Mouse (Mus musculus) 416B (cell line): ENCODE measurements around the gene Myh6.

Source experiments
- DNase-seq: peaks from one replicate; pipeline ENCODE4 v3.0.0; 2011; ENCODE audit warnings: low read depth

Gene Myh6

GRCm38 (mm10) chr14:54932645-54933150 lies 34.0 kb downstream of the Myh6 start, which contains the start of gene Il25:
Gene Il25, plus strand, starts transcription at chr14:54932695.
- DNase-seq = no peak

DNA sequence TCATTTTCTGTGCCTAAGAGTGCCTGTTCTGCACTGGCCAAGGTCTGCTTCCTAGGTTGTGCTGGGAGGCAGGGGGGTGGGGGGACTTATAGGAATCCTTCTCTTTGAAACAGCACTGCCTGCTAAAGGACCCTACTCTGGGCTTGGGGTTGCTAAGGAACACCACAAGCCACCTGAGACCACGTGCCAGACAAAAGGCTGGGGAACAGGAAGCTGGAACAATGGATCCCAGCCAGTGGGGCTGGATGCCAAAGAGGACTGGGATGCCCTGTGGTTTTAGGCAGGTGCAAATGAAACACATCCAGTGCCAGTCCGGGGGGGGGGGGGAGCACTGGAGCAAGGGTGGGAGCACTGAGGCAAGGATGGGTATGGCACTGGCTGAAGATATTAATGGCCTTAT lies 36.3 kb downstream of the Myh6 start:
- no peak for DNase-seq

DNA sequence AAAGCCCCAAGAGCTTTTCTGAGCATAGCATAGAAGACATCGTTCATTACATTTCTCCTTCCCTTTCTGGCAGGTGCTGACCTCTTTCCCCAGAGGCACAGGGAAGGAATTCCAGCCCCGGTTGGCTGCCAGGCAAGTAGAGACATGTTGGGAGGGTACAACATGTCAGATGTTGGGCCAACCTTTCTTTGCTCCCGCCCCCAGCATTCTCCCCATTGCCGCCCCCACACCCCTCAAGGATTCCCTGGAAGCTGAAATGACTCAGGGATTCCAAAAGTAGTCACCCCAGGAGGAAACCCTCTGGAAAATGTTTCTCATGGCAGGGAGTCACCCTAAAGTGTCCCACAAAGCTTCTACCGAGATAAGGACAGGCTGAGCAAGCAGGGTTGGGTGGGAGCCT lies 36.9 kb downstream of the Myh6 start:
- DNase-seq = no peak

DNA sequence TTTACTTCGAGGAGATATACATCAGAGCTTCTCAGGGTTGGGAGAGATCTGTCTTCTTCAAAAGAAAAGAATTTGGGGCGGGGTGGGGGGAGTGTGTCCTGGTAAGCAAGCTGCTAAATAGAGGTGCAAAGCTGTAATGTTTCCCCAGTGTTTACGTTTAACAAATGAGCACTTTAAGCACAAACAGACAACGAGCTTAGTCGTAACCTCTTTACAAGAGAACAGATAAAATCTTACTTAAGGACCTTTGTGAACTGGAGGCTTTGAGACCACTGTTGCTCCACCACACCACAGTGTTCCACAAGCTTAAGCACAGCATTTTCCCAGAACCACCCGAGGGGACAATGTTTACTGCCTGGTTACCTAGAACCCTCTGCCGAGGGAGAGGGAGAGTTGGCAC lies 39.4 kb downstream of the Myh6 start:
- DNase-seq = no peak

DNA sequence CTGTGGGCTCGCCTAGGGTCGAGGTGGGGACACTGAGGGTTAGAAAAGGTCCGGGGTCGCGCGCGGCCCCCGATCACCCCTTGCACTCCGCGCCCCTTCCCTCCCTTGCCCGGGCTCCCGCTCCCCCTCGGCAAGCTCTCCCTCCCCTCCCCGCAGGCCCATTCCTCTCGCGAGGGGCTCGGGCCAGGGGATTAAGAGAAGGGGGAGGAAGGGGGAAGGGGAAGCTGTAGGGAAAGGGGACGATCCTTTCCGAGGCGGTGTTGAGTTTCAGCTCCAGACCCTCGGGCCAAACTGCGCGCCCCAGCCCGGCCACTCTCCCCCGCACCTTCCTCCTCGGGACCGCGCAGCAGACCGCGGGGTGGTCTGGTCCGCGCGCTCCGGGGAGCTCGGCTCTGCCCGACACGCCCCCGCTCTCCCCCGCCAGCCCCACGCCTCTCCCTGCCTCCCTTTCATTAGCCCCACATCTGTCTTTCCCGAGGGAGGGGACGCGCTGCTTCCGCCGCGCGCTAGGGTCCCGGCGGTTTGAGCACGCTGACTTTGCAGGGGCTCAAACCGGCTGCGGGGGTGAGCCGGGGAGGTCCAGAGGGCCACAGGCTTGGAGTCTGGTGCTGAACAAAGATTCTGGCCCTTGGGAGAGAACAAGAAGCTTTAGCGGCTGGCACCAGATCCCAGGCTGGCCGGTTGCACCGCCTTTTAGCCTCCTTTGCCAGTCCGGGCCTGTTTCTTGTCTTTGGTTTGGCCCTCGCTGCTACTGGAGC lies 40.1 kb downstream of the Myh6 start:
- DNase-seq = no peak

DNA sequence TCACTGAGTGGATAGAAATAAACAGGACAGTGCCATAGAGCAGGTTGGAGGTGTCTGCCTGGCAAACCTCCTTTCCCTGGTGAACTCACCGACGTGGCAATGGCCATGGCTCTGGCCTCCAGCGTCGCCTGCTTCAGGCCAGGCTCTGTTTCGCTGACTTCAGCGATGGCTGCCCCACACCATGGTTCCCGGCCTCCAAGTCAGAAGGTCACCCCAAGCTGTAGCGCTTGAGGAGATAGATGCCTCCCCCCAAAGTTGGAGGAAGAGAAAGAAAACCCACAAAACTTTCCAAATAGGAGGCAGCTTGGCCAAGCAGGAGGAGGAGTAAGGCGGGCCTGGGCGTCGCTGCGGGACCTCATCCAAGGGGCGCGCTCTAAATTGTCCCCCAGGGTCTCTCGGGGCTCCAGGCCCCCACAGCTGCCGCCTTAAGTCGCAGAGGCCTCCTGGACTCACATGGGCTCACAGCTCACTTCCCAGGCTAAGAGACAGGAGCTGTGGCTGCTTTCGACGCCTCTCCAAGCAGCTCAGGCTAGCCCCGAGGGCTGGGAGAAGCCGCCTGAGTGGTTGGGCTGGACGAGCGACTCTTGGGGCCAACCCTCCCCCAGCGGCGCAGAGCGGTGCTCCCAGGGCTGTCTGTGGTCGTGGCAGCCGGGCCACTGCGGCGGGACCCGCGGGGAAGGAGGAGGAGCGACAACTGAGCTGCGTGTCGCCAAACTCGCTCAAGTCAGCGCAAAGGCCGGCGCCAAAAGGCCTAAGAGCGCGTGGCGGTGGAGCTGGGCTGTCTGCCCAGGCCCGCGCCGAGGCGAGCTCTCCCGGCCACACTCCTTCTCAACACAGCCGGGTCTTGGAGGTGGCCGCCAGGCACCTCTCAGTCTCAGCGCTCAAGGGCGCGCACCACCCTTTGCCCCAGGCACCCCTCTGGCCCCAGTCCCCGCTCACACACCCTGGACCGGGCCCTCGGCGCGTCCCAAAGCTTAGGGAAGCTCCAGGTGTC lies 41.1 kb downstream of the Myh6 start, which contains the start of gene Efs:
Efs (minus strand) TSS at position 778 of the 994 bp plus-strand sequence.
- DNase-seq = no peak

GRCm38 (mm10) chr14:54924641-54925348 lies 41.9 kb downstream of the Myh6 start:
- DNase-seq = no peak

DNA sequence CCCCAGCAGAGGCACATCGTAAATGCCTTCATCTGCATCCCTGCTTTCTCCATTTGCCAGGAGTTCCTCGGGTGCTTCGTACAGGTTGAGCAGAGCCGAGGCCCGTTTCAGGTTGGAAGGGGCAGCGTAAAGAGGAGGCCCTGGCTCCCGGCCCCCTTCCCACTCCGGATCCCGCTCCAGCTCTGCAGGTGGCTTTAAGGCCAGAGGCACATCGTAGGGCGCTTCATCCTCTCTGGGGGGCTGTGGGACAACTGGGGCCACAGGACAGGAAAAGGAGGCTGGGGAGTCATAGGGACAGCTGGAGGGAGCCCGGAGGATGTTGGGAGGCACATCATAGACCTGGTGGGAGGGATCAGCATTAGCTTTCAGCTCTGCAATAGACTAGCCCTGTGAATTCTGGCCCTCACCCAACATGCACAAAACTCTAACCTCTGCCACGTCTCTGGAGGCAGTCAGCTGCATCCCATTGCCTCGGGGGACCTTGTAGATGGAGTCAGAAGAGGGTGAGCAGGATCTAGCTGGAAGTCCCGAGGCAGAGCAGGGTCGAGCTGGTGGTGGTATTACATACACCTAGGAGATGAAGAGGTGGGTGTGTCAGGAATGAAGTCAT lies 46.5 kb downstream of the Myh6 start:
- no peak for DNase-seq

GRCm38 (mm10) chr14:54913343-54913742 lies 53.4 kb downstream of the Myh6 start:
- no peak for DNase-seq

GRCm38 (mm10) chr14:54912886-54913285 lies 53.8 kb downstream of the Myh6 start, which contains the start of gene Slc22a17:
Gene Slc22a17, minus strand, starts transcription at chr14:54913132.
- no peak for DNase-seq

DNA sequence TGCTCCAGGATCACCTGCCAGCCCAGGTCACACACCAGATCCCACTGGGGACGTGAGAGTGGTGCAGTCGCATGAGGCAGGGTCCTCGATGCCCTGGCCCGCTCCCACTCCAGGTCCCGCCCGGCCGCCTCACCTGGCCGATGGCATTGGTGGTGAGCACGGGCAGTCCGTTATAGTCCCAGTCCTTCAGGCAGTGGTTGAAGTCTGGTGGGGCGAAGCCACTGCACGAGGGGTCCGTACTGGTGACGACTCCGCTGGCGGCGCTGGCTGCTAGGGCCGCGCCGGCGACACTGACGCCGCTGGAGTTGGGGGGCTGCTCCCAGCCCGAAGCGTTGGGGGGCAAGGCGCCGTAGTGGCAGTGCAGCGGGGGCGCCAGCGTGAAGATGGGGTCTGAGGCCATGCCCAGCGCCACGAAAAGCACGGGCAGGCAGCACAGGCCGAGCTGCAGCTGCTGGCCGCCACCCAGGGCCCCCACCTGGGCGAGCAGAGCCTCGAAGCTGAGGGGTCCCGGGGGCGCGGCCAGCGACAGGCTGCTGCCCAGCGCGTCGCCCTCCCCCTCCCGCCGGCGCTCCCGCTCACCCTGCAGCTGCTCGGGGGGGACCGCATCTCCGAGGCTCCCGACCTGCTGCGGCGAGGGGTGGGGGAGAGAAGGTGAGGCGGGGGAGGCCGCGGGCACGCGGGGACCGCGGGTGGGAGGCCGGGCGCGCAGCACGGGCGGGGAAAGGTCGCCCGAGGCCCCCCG lies 54.4 kb downstream of the Myh6 start:
- DNase-seq = no peak

DNA sequence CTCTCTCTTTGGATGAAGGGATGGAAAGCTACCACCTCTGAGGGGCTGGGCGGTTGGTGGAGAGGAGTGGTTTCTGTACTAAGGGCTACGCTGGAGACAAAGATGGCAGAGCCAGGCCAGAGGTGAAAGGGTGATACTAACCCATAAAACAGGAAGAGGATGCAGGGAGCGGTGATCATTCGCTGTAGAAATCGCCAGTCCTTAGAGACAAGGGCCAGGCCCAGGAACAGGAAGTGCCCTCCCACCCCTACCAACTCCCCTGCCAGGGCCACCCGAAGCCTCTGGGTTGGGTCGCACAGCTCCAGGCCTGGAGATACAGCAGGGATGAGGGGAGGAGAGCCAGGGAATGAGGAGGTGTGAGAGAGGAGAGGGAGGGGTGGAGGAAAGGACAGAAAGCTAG lies 58.0 kb downstream of the Myh6 start:
- no peak for DNase-seq

DNA sequence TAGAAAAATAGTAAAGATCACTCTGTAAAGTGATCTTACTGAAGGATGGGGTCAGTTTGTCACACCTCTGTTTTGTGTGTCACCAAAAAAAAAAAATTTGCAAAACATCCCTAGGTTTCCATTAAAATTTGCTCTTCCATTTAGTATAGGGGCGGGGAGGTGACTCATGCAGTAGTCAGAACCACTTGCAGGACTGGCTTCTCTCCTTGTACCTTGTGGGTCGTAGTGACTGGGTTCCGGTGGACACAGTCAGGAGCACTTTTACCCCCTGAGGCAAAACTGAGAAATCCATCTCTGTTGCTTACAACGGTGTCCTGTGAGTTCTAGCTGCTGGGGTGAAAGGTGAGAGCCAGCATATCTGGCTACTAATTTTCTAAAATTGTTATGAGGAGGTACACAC lies 63.1 kb downstream of the Myh6 start:
- peak; percentile 65 for DNase-seq

DNA sequence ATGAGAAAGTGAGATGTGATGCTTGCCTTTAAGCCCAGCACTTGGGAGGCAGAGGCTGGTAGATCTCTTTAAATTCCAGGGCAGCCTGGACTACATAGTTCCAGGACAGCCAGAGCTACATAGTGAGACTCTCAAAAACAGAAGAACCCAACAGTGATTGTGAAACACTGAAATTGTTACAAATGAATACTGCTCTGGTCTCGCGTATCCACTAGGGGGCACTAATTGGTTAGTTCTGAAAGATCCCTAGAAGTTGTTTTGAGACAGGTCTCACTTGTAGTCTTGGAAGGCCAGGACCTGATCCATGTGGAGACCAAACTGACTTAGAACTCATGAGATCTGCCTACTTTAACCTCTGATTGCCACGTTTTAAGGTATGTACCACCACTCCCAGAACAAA lies 66.3 kb downstream of the Myh6 start:
- DNase-seq = peak; percentile 88

DNA sequence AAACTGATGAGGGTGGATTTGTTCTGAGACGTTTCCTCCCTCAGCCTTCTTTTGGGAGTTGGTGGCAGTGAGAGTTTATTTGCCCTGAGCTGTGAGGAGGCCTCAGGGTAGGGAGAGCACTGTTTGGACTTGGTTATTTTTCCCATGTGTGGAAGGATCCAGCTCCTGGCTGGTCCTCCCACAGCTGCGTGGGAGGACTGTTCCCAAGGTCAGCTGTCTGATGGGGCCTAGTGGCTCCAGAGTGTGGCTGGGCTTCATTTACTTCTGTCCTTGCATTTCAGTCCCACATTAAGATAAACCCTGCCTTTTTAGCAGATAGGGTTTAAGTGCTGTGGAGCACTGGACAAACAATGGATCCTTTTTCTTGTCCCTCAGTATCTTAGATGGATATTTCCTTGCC lies 69.3 kb downstream of the Myh6 start:
- no peak for DNase-seq

GRCm38 (mm10) chr14:54894296-54895151 lies 72.2 kb downstream of the Myh6 start:
- DNase-seq = peak; percentile 67

DNA sequence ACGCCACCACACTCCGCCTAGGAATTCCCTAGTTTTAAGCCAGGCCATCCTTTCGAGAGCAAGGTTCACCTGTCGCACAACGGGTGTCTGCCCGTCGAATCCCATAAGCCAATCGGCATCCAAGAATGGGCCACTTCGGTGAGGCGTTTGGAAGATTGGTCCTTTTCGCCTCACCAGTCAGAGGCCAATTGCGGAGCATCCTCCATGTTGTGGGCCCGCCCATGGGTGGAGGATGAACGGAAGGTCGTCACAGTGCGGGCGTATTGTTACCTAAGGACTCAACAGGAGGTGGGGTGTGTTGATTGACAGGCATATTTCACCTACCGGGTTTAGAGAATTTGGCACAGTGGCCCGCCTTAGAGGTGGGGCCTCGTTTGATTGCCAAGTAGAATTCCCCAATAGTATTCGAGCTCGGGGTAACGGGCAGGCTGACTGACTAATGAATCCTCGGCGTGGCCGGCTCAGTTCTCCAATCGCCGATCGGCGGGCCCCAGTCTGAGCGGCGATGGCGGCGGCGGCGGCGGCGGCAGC lies 73.0 kb downstream of the Myh6 start:
- DNase-seq = peak; percentile 100

DNA sequence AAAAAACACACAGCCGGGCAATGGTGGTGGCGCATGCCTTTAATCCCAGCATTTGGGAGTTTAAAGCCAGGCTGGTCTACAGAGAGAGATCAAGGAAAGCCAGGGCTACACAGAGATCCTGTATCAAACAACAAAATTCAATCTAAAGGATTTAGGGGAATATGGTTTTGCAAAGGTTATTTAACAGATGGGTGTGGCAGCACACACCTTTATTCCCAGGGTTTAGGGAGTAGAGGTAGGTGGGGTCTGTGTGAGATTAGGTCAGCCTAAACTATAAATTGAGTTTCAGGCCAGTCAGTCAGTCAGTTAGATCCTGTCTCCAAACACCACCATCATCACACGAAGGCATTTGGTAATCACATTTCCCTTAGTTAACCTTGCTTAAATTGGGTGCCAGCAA lies 74.5 kb downstream of the Myh6 start, which contains the start of gene Pabpn1:
Pabpn1 (plus strand) TSS at position 301 of the 400 bp plus-strand sequence.
- DNase-seq = no peak
